Mouse (Mus musculus) embryonic facial prominence, embryonic 12.5 days (tissue): ENCODE measurements around the gene Saa4. TPM values are rescaled to one million over a fixed set of nuclear protein-coding genes. Genes with fewer than 3 reads are reported as not detected.
"Not testable (repeated sequence)": the region's sequence is repeated elsewhere in the genome, so short reads cannot be mapped to it uniquely, and the experiment has no call there.

Source experiments
- ATAC-seq: fragments of 200-750 bp; cut with Nextera tagmentation; 2 replicates; pipeline ENCODE4 v1.8.0; 2017; ENCODE audit not compliant: insufficient number of reproducible peaks, insufficient read depth, low FRiP score, low TSS enrichment
- H3K27ac ChIP-seq: fragments of 300-500 bp; sonication (generic); 2 replicates; pipeline ENCODE4 v1.5.1; 2016; ENCODE audit warnings: mild to moderate bottlenecking
- H3K27me3 ChIP-seq: fragments of 300-500 bp; sonication (generic); 2 replicates; pipeline ENCODE4 v1.6.1; 2016; ENCODE audit warnings: mild to moderate bottlenecking, moderate library complexity
- H3K36me3 ChIP-seq: fragments of 300-500 bp; sonication (generic); 2 replicates; pipeline ENCODE4 v1.6.1; 2016; ENCODE audit warnings: mild to moderate bottlenecking
- H3K4me1 ChIP-seq: fragments of 300-500 bp; sonication (generic); 2 replicates; pipeline ENCODE4 v1.6.1; 2016
- H3K4me2 ChIP-seq: fragments of 300-500 bp; sonication (generic); replicated peaks from 2 replicates; pipeline ENCODE4 v1.6.1; 2016; ENCODE audit warnings: mild to moderate bottlenecking, moderate library complexity
- H3K4me3 ChIP-seq: fragments of 300-500 bp; sonication (generic); 2 replicates; pipeline ENCODE4 v1.5.1; 2016; ENCODE audit warnings: mild to moderate bottlenecking
- H3K9ac ChIP-seq: fragments of 300-500 bp; sonication (generic); 2 replicates; pipeline ENCODE4 v1.6.1; 2016; ENCODE audit warnings: mild to moderate bottlenecking, moderate library complexity
- H3K9me3 ChIP-seq: fragments of 300-500 bp; sonication (generic); 2 replicates; pipeline ENCODE4 v1.6.1; 2016; ENCODE audit warnings: mild to moderate bottlenecking, moderate library complexity
- WGBS: fragments of 180-500 bp; shearing (Covaris S2); methylation state at CpG from one replicate; pipeline ENCODE4 v1.1.7; 2016; 5-methylcytosine and 5-hydroxymethylcytosine counted together
- polyA plus RNA-seq: library from polyadenylated mRNA; unstranded; fragments of >200 nt; fragmentation: Nextera tagmentation; extraction: Ambion mirVana; gene quantifications from 2 replicates; pipeline ENCODE4 v1.2.1, GENCODE M21; 2016

Saa4 gene
- polyA plus RNA-seq, 1 experiment from 2014 or later = not detected

- peaks cover 2% of the 10 kb centered on the region for H3K4me1 ChIP-seq
- H3K36me3 ChIP-seq = no peaks in the 10 kb centered on the region
- no peak overlapping the region for H3K4me3 ChIP-seq
- no peak for ATAC-seq
- no peaks in the 10 kb centered on the region for H3K27me3 ChIP-seq
- no peak overlapping the region for H3K9ac ChIP-seq
- no peak overlapping the region for H3K4me2 ChIP-seq
- no peak overlapping the region for H3K27ac ChIP-seq
- H3K9me3 ChIP-seq = no peaks in the 10 kb centered on the region
- 35% methylated on average over 6 of the region's 6 CpGs for WGBS
Observed at GRCm38 (mm10) chr7:46714518-46714917, 17.9 kb downstream of the Saa4 start.

- no peak for ATAC-seq
- H3K9me3 ChIP-seq = no peaks in the 10 kb centered on the region
- 71% methylated on average over 6 of the region's 6 CpGs for WGBS
Observed at GRCm38 (mm10) chr7:46712250-46712649, 20.2 kb downstream of the Saa4 start.

GRCm38 (mm10) chr7:46710390-46710844 is 22.0 kb downstream of the Saa4 start, which contains the start of gene Saal1:
Gene Saal1 (minus strand): TSS chr7:46710680.
- peak within 1 kb of the TSS; percentile 81 for H3K27ac ChIP-seq
- H3K36me3 ChIP-seq = peaks cover 25% of the 10 kb centered on the region
- peak within 1 kb of the TSS; percentile 73 for H3K4me3 ChIP-seq
- 1% methylated on average over 38 of the region's 38 CpGs for WGBS
- ATAC-seq = peak; percentile 92
- H3K4me2 ChIP-seq = peak within 1 kb of the TSS; percentile 57
- H3K9ac ChIP-seq = peak within 1 kb of the TSS; percentile 82
- H3K4me1 ChIP-seq = peaks cover 5% of the 10 kb centered on the region
- no peaks in the 10 kb centered on the region for H3K9me3 ChIP-seq
- H3K27me3 ChIP-seq = no peaks in the 10 kb centered on the region

More at GRCm38 (mm10) chr7:46712250-46712649, 20.2 kb downstream of the Saa4 start:
- H3K9ac ChIP-seq = no peak overlapping the region
- no peaks in the 10 kb centered on the region for H3K27me3 ChIP-seq
- peaks cover 10% of the 10 kb centered on the region; the same call in 1 of the 2 replicates for H3K36me3 ChIP-seq
- no peak overlapping the region for H3K4me2 ChIP-seq
- no peak overlapping the region for H3K4me3 ChIP-seq
- H3K4me1 ChIP-seq = peaks cover 5% of the 10 kb centered on the region
- no peak overlapping the region for H3K27ac ChIP-seq

- WGBS = 91% methylated on average over 6 of the region's 6 CpGs
- peaks cover 98% of the 10 kb centered on the region for H3K36me3 ChIP-seq
- H3K27me3 ChIP-seq = no peaks in the 10 kb centered on the region
- no peak overlapping the region for H3K4me2 ChIP-seq
- H3K9ac ChIP-seq = no peak overlapping the region
- no peak for ATAC-seq
- H3K9me3 ChIP-seq = no peaks in the 10 kb centered on the region
- H3K4me1 ChIP-seq = no peaks in the 10 kb centered on the region
- no peak overlapping the region for H3K27ac ChIP-seq
- H3K4me3 ChIP-seq = no peak overlapping the region
Observed at GRCm38 (mm10) chr7:46700521-46701025, 31.8 kb downstream of the Saa4 start.

- H3K9me3 ChIP-seq = no peaks in the 10 kb centered on the region
- WGBS = 75% methylated on average over 1 of the region's 1 CpGs
- H3K9ac ChIP-seq = no peak overlapping the region
Observed at GRCm38 (mm10) chr7:46696754-46697153, 35.6 kb downstream of the Saa4 start.

GRCm38 (mm10) chr7:46686827-46687226 is 45.6 kb downstream of the Saa4 start:
- 85% methylated on average over 5 of the region's 5 CpGs for WGBS
- H3K9ac ChIP-seq = no peak overlapping the region
- no peak for ATAC-seq
- no peaks in the 10 kb centered on the region for H3K27me3 ChIP-seq
- H3K9me3 ChIP-seq = no peaks in the 10 kb centered on the region
- no peak overlapping the region for H3K4me3 ChIP-seq
- no peak overlapping the region for H3K27ac ChIP-seq
- no peaks in the 10 kb centered on the region for H3K4me1 ChIP-seq
- no peak overlapping the region for H3K4me2 ChIP-seq
- H3K36me3 ChIP-seq = peaks cover 31% of the 10 kb centered on the region

More at GRCm38 (mm10) chr7:46696754-46697153, 35.6 kb downstream of the Saa4 start:
- H3K4me2 ChIP-seq = no peak overlapping the region
- no peaks in the 10 kb centered on the region for H3K4me1 ChIP-seq
- H3K36me3 ChIP-seq = peaks cover 76% of the 10 kb centered on the region
- no peaks in the 10 kb centered on the region for H3K27me3 ChIP-seq
- H3K27ac ChIP-seq = no peak overlapping the region
- no peak overlapping the region for H3K4me3 ChIP-seq
- ATAC-seq = no peak

- Histone ChIP-seq H3K27ac (no peak overlapping the region), H3K27me3 (no peaks in the 10 kb centered on the region), H3K4me2 (no peak overlapping the region), H3K4me1 (peaks cover 4% of the 10 kb centered on the region; the same call in 1 of the 2 replicates), H3K9ac (no peak overlapping the region), H3K36me3 (no peaks in the 10 kb centered on the region), H3K9me3 (no peaks in the 10 kb centered on the region), H3K4me3 (no peak overlapping the region)
- ATAC-seq = no peak
Observed at GRCm38 (mm10) chr7:46680732-46681131, 51.7 kb downstream of the Saa4 start.

- not testable (repeated sequence) for H3K9ac ChIP-seq, H3K9me3 ChIP-seq, H3K27me3 ChIP-seq, H3K4me2 ChIP-seq, H3K36me3 ChIP-seq, H3K4me3 ChIP-seq, H3K27ac ChIP-seq, ATAC-seq, H3K4me1 ChIP-seq
- WGBS = 88% methylated on average over 7 of the region's 7 CpGs
Observed at GRCm38 (mm10) chr7:46679044-46679443, 53.4 kb downstream of the Saa4 start.

GRCm38 (mm10) chr7:46678417-46678816 is 54.0 kb downstream of the Saa4 start:
- 90% methylated on average over 3 of the region's 3 CpGs for WGBS
- H3K9ac ChIP-seq = no peak overlapping the region
- no peaks in the 10 kb centered on the region for H3K27me3 ChIP-seq
- H3K27ac ChIP-seq = no peak overlapping the region
- H3K36me3 ChIP-seq = no peaks in the 10 kb centered on the region
- no peak overlapping the region for H3K4me2 ChIP-seq
- peaks cover 4% of the 10 kb centered on the region; the same call in 1 of the 2 replicates for H3K4me1 ChIP-seq
- no peak for ATAC-seq
- H3K4me3 ChIP-seq = no peak overlapping the region
- no peaks in the 10 kb centered on the region for H3K9me3 ChIP-seq

Other genes with a start within 250 kb of the Saa4 start
- 13.5 and 14.1 TPM in 2 replicates for gene Sergef, start 92.8 kb downstream of the Saa4 start, polyA plus RNA-seq
- 0.26 and 0.64 TPM in 2 replicates for gene Tph1, start 60.1 kb downstream of the Saa4 start, polyA plus RNA-seq
- gene Saal1, start 21.9 kb downstream of the Saa4 start, polyA plus RNA-seq = 37.3 and 39.2 TPM in 2 replicates
- 0.17 TPM in 1 of 2 replicates, not detected in the other for gene Saa3, start 16.9 kb downstream of the Saa4 start, polyA plus RNA-seq
- 0.69 and 1.1 TPM in 2 replicates for gene Saa1, start 10.4 kb upstream of the Saa4 start, polyA plus RNA-seq
- gene Saa2, start 19.2 kb upstream of the Saa4 start, polyA plus RNA-seq = not detected in 2 replicates
- 26.9 and 29.5 TPM in 2 replicates for gene Hps5, start 63.5 kb upstream of the Saa4 start, polyA plus RNA-seq
- 50.4 and 54.0 TPM in 2 replicates for gene Gtf2h1, start 63.5 kb upstream of the Saa4 start, polyA plus RNA-seq
- gene Ldha, start 108.9 kb upstream of the Saa4 start, polyA plus RNA-seq = 1,101 and 1,118 TPM in 2 replicates
- not detected in 2 replicates for gene Ldhc, start 128.6 kb upstream of the Saa4 start, polyA plus RNA-seq
- gene Tsg101, start 187.4 kb upstream of the Saa4 start, polyA plus RNA-seq = 210 and 232 TPM in 2 replicates
- gene Uevld, start 225.9 kb upstream of the Saa4 start, polyA plus RNA-seq = 11.1 and 13.0 TPM in 2 replicates